Mouse (Mus musculus): Measurements from ENCODE around the gene Fam219b. TPM values are rescaled to one million over a fixed set of nuclear protein-coding genes. Genes with fewer than 3 reads are reported as not detected.

Fam219b gene
- 20.6 and 20.8 TPM in 2 replicates for polyA plus RNA-seq (2016; fragmentation: Nextera tagmentation; extraction: Ambion mirVana)

- Histone ChIP-seq H3K27ac (peak within 1 kb of the TSS; percentile 85), H3K4me3 (replicated peaks) (peak within 1 kb of the TSS; percentile 92), H3K4me1 (replicated peaks) (peaks cover 18% of the 10 kb centered on the region), H3K9me3 (no peaks in the 10 kb centered on the region), H3K4me2 (peak within 1 kb of the TSS; percentile 83), H3K27me3 (no peaks in the 10 kb centered on the region), H3K9ac (replicated peaks) (peak within 1 kb of the TSS; percentile 82), H3K36me3 (peaks cover 46% of the 10 kb centered on the region)
- WGBS: 2% methylated on average over 45 of the region's 45 CpGs
- ATAC-seq (ENCODE audit: insufficient number of reproducible peaks, insufficient read depth, low FRiP score, low TSS enrichment, low read depth): peak; percentile 87
These were observed at the start of gene Fam219b for GRCm38 (mm10) chr9:57537044-57537727. TSS of gene Fam219b (plus strand) at chr9:57537528.

GRCm38 (mm10) chr9:57487807-57488206, 49.5 kb upstream of the Fam219b start:
- Histone ChIP-seq H3K27me3 (0 out of 2 replicates have a peak, but pooled peaks cover 4% of the 10 kb centered on the region), H3K9me3 (no peaks in the 10 kb centered on the region), H3K27ac (no peak overlapping the region), H3K9ac (replicated peaks) (no peak overlapping the region), H3K36me3 (no peaks in the 10 kb centered on the region), H3K4me2 (no peak overlapping the region), H3K4me3 (replicated peaks) (no peak overlapping the region), H3K4me1 (replicated peaks) (0 out of 2 replicates have a peak, but pooled peaks cover 3% of the 10 kb centered on the region)
- 79% methylated on average over 7 of the region's 7 CpGs for WGBS
- ATAC-seq (ENCODE audit: insufficient number of reproducible peaks, insufficient read depth, low FRiP score, low TSS enrichment, low read depth): no peak

GRCm38 (mm10) chr9:57493532-57493931, 43.8 kb upstream of the Fam219b start:
- Histone ChIP-seq H3K27ac (no peak overlapping the region), H3K4me1 (replicated peaks) (no peaks in the 10 kb centered on the region), H3K4me2 (no peak overlapping the region), H3K36me3 (no peaks in the 10 kb centered on the region), H3K9ac (replicated peaks) (no peak overlapping the region), H3K9me3 (no peaks in the 10 kb centered on the region), H3K27me3 (peaks cover 14% of the 10 kb centered on the region), H3K4me3 (replicated peaks) (no peak overlapping the region)
- 92% methylated on average over 2 of the region's 2 CpGs for WGBS
- no peak for ATAC-seq (ENCODE audit: insufficient number of reproducible peaks, insufficient read depth, low FRiP score, low TSS enrichment, low read depth)

- H3K36me3 ChIP-seq: no peaks in the 10 kb centered on the region
- no peaks in the 10 kb centered on the region for H3K4me1 ChIP-seq (replicated peaks)
- ATAC-seq (ENCODE audit: insufficient number of reproducible peaks, insufficient read depth, low FRiP score, low TSS enrichment, low read depth): no peak
- no peak overlapping the region for H3K4me2 ChIP-seq
- peaks cover 28% of the 10 kb centered on the region for H3K27me3 ChIP-seq
- no peak overlapping the region for H3K9ac ChIP-seq (replicated peaks)
- no peaks in the 10 kb centered on the region for H3K9me3 ChIP-seq
- H3K4me3 ChIP-seq (replicated peaks): no peak overlapping the region
- H3K27ac ChIP-seq: no peak overlapping the region
These were observed 42.4 kb upstream of the Fam219b start for GRCm38 (mm10) chr9:57494970-57495369.

- no peak for ATAC-seq (ENCODE audit: insufficient number of reproducible peaks, insufficient read depth, low FRiP score, low TSS enrichment, low read depth)
- WGBS: 80% methylated on average over 5 of the region's 5 CpGs
These were observed 40.1 kb upstream of the Fam219b start for GRCm38 (mm10) chr9:57497236-57497635.

GRCm38 (mm10) chr9:57498536-57498935, 38.8 kb upstream of the Fam219b start:
- peaks cover 64% of the 10 kb centered on the region for H3K27me3 ChIP-seq
- peaks cover 20% of the 10 kb centered on the region for H3K4me1 ChIP-seq (replicated peaks)
- ATAC-seq (ENCODE audit: insufficient number of reproducible peaks, insufficient read depth, low FRiP score, low TSS enrichment, low read depth): no peak
- H3K9ac ChIP-seq (replicated peaks): no peak overlapping the region
- H3K27ac ChIP-seq: no peak overlapping the region
- WGBS: 71% methylated on average over 7 of the region's 7 CpGs
- H3K9me3 ChIP-seq: no peaks in the 10 kb centered on the region
- H3K36me3 ChIP-seq: no peaks in the 10 kb centered on the region
- no peak overlapping the region for H3K4me2 ChIP-seq
- H3K4me3 ChIP-seq (replicated peaks): no peak overlapping the region

More at GRCm38 (mm10) chr9:57497236-57497635, 40.1 kb upstream of the Fam219b start:
- H3K27me3 ChIP-seq: peaks cover 51% of the 10 kb centered on the region
- H3K4me3 ChIP-seq (replicated peaks): no peak overlapping the region
- H3K9me3 ChIP-seq: no peaks in the 10 kb centered on the region
- H3K9ac ChIP-seq (replicated peaks): no peak overlapping the region
- H3K27ac ChIP-seq: no peak overlapping the region
- H3K4me2 ChIP-seq: no peak overlapping the region
- H3K36me3 ChIP-seq: no peaks in the 10 kb centered on the region
- H3K4me1 ChIP-seq (replicated peaks): peaks cover 7% of the 10 kb centered on the region

GRCm38 (mm10) chr9:57501452-57501851, 35.9 kb upstream of the Fam219b start:
- H3K4me2 ChIP-seq: peak overlapping the region; percentile 32
- no peaks in the 10 kb centered on the region for H3K9me3 ChIP-seq
- H3K4me1 ChIP-seq (replicated peaks): peaks cover 30% of the 10 kb centered on the region
- H3K4me3 ChIP-seq (replicated peaks): no peak overlapping the region
- H3K27me3 ChIP-seq: peaks cover 93% of the 10 kb centered on the region
- H3K27ac ChIP-seq: no peak overlapping the region
- no peak for ATAC-seq (ENCODE audit: insufficient number of reproducible peaks, insufficient read depth, low FRiP score, low TSS enrichment, low read depth)
- no peaks in the 10 kb centered on the region for H3K36me3 ChIP-seq
- H3K9ac ChIP-seq (replicated peaks): no peak overlapping the region
- WGBS: 10% methylated on average over 13 of the region's 13 CpGs

GRCm38 (mm10) chr9:57501861-57502260, 35.5 kb upstream of the Fam219b start:
- Histone ChIP-seq H3K9ac (replicated peaks) (no peak overlapping the region), H3K4me2 (peak overlapping the region; percentile 32), H3K4me3 (replicated peaks) (no peak overlapping the region), H3K36me3 (no peaks in the 10 kb centered on the region), H3K27me3 (peaks cover 94% of the 10 kb centered on the region), H3K27ac (no peak overlapping the region), H3K9me3 (no peaks in the 10 kb centered on the region), H3K4me1 (replicated peaks) (peaks cover 30% of the 10 kb centered on the region)
- 1% methylated on average over 20 of the region's 20 CpGs for WGBS
- ATAC-seq (ENCODE audit: insufficient number of reproducible peaks, insufficient read depth, low FRiP score, low TSS enrichment, low read depth): no peak

- no peak overlapping the region for H3K27ac ChIP-seq
- H3K36me3 ChIP-seq: no peaks in the 10 kb centered on the region
- H3K4me2 ChIP-seq: peak overlapping the region; percentile 84
- no peak overlapping the region for H3K9ac ChIP-seq (replicated peaks)
- WGBS: 2% methylated on average over 23 of the region's 23 CpGs
- peaks cover 30% of the 10 kb centered on the region for H3K4me1 ChIP-seq (replicated peaks)
- no peaks in the 10 kb centered on the region for H3K9me3 ChIP-seq
- peaks cover 92% of the 10 kb centered on the region for H3K27me3 ChIP-seq
- H3K4me3 ChIP-seq (replicated peaks): peak overlapping the region; percentile 47
- no peak; the same call in 1 of the 2 replicates for ATAC-seq (ENCODE audit: insufficient number of reproducible peaks, insufficient read depth, low FRiP score, low TSS enrichment, low read depth)
These were observed 34.3 kb upstream of the Fam219b start for GRCm38 (mm10) chr9:57502911-57503621.

- H3K27ac ChIP-seq: no peak within 1 kb of the TSS
- 1% methylated on average over 46 of the region's 46 CpGs for WGBS
- ATAC-seq (ENCODE audit: insufficient number of reproducible peaks, insufficient read depth, low FRiP score, low TSS enrichment, low read depth): peak; percentile 40; the same call in 1 of the 2 replicates
- no peaks in the 10 kb centered on the region for H3K36me3 ChIP-seq
- H3K27me3 ChIP-seq: peaks cover 84% of the 10 kb centered on the region
- H3K9me3 ChIP-seq: no peaks in the 10 kb centered on the region
- H3K4me2 ChIP-seq: peak within 1 kb of the TSS; percentile 84
- H3K9ac ChIP-seq (replicated peaks): peak within 1 kb of the TSS; percentile 31
- peaks cover 30% of the 10 kb centered on the region for H3K4me1 ChIP-seq (replicated peaks)
- peak within 1 kb of the TSS; percentile 47 for H3K4me3 ChIP-seq (replicated peaks)
These were observed 33.5 kb upstream of the Fam219b start, which contains the start of gene Rpp25 for GRCm38 (mm10) chr9:57503622-57504380. TSS of gene Rpp25 (plus strand) at chr9:57504026.

GRCm38 (mm10) chr9:57504381-57504700, 33.0 kb upstream of the Fam219b start:
- Histone ChIP-seq H3K4me2 (peak overlapping the region; percentile 84), H3K9ac (replicated peaks) (peak overlapping the region; percentile 31), H3K27ac (no peak overlapping the region), H3K9me3 (no peaks in the 10 kb centered on the region), H3K36me3 (no peaks in the 10 kb centered on the region), H3K4me3 (replicated peaks) (peak overlapping the region; percentile 47), H3K27me3 (peaks cover 79% of the 10 kb centered on the region), H3K4me1 (replicated peaks) (peaks cover 30% of the 10 kb centered on the region)
- WGBS: under 1% methylated on average over 34 of the region's 34 CpGs
- ATAC-seq (ENCODE audit: insufficient number of reproducible peaks, insufficient read depth, low FRiP score, low TSS enrichment, low read depth): peak; percentile 28; the same call in 1 of the 2 replicates

Data from limb, embryonic 12.5 days (tissue).